Mouse (Mus musculus): ENCODE data around the gene Snapin.

DNA sequence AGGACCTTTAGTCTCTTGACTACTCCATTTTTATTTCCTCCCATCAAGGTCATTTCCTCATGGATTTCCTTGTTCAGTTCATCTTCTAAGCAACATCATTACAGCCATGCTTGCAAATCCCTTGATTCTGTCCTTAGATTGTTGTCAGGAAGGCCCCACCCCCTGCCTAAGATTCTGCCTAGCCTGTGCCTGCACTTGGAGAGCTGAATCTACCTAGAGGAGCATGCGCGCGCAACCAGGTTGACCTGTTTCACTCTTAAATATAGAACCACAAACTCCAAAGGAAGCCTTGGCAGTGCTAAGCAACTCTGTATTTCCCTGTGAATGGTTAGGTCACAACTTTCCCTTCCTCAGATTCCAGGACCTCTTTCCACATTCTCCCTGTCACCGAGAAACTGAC lies 26.9 kb upstream of the Snapin start:
- no peak for TF ChIP-seq CTCF (conservative IDR thresholded peaks at IDR 0.05; ENCODE audit: insufficient read depth, insufficient read length, low read depth, low read length)
- TF ChIP-seq POLR2A (IDR thresholded peaks at IDR 0.05; ENCODE audit: low read depth, low read length), result no peak

Data from kidney, adult 2 months (tissue).